Mouse (Mus musculus): ENCODE measurements around the gene Klf2. TPM values are rescaled to one million over a fixed set of nuclear protein-coding genes. Genes with fewer than 3 reads are reported as not detected.

Gene Klf2
- polyA plus RNA-seq, 1 experiment from 2014 or later, result 4.3 TPM

DNA sequence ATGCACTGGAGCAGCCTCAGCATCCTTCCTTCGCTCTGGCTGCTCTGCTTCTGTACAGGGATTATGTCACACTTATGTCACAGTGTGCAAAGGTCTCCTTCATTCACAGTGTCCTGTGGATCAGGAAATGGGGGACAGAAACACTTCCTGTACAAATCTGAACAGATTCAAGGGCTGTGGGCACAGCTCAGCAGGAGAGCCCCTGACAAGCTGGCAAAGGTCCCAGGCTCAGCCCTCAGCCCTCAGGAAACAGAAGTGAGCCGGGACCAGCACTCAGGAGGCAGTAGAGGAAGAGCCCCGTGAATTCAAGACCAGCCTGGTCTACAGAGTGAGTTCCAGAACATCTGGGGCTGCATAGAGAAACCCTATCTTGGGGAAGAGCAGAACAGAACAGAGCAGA is 37.2 kb upstream of the Klf2 start:
- Histone ChIP-seq H3K9ac (replicated peaks; ENCODE audit: low read depth, low read length) (no peak overlapping the region), H3K4me2 (ENCODE audit: low read depth, low read length) (no peak overlapping the region), H3K27ac (ENCODE audit: low read depth, low read length) (no peak overlapping the region), H3K9me3 (ENCODE audit: control insufficient read depth, low read length) (no peaks in the 10 kb centered on the region), H3K36me3 (ENCODE audit: control insufficient read depth, insufficient read depth, low read length) (no peaks in the 10 kb centered on the region), H3K4me1 (ENCODE audit: control insufficient read depth, insufficient read depth, low read length) (no peaks in the 10 kb centered on the region), H3K4me3 (ENCODE audit: low read depth, low read length) (no peak overlapping the region), H3K27me3 (ENCODE audit: control insufficient read depth, insufficient read depth, low read length) (no peaks in the 10 kb centered on the region)
- 41% methylated on average over 3 of the region's 3 CpGs for WGBS
- ATAC-seq (ENCODE audit: low read depth), result no peak

DNA sequence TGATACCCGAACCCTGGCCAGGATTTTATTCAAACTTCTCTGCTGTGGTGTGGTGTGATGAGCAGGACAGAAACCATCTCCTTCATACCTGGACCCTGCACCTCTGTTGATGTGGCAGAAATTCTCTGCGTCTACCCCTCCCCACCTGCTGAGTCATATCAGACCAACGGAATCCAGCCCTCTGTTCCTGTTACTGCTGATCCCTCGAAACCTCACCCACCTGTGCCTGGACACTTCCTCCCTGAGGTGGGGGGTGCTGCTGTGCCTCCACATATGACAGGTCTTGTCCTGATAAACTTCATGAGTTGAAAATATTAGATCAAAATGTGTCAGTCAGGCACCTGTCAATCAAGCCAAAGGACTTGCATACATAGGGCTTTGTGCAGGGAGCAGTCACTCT is 33.5 kb upstream of the Klf2 start:
- Histone ChIP-seq H3K4me2 (ENCODE audit: low read depth, low read length) (no peak overlapping the region), H3K4me1 (ENCODE audit: control insufficient read depth, insufficient read depth, low read length) (no peaks in the 10 kb centered on the region), H3K36me3 (ENCODE audit: control insufficient read depth, insufficient read depth, low read length) (no peaks in the 10 kb centered on the region), H3K27ac (ENCODE audit: low read depth, low read length) (no peak overlapping the region), H3K4me3 (ENCODE audit: low read depth, low read length) (no peak overlapping the region), H3K27me3 (ENCODE audit: control insufficient read depth, insufficient read depth, low read length) (no peaks in the 10 kb centered on the region), H3K9me3 (ENCODE audit: control insufficient read depth, low read length) (no peaks in the 10 kb centered on the region), H3K9ac (replicated peaks; ENCODE audit: low read depth, low read length) (no peak overlapping the region)
- no peak for ATAC-seq (ENCODE audit: low read depth)
- whole genome bisulfite sequencing, result 79% methylated on average over 4 of the region's 4 CpGs

DNA sequence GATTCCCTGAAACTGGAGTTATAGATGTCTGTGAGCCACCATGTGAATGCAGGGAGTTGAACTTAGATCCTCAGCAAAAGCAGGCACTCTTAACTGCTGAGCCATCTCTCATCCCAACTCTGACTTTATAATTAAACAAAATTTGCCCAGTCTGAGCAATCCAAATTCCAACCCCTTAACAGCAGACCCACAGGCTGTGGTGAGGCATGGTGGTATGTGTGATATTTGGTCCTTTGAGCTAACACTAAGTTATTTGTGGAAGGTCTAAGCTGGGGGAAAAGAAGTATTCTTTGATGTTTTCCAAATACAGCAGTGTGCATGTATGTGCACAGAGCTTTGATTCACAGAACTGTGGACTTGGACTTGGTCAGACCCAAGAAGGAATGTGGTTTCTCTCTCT is 29.8 kb upstream of the Klf2 start:
- Histone ChIP-seq H3K4me3 (ENCODE audit: low read depth, low read length) (no peak overlapping the region), H3K27ac (ENCODE audit: low read depth, low read length) (no peak overlapping the region), H3K4me2 (ENCODE audit: low read depth, low read length) (no peak overlapping the region), H3K9ac (replicated peaks; ENCODE audit: low read depth, low read length) (no peak overlapping the region), H3K36me3 (ENCODE audit: control insufficient read depth, insufficient read depth, low read length) (no peaks in the 10 kb centered on the region), H3K27me3 (ENCODE audit: control insufficient read depth, insufficient read depth, low read length) (no peaks in the 10 kb centered on the region), H3K4me1 (ENCODE audit: control insufficient read depth, insufficient read depth, low read length) (no peaks in the 10 kb centered on the region), H3K9me3 (ENCODE audit: control insufficient read depth, low read length) (no peaks in the 10 kb centered on the region)
- no peak for ATAC-seq (ENCODE audit: low read depth)

GRCm38 (mm10) chr8:72291104-72291503 is 27.7 kb upstream of the Klf2 start:
- WGBS, result 88% methylated on average over 2 of the region's 2 CpGs
- H3K9me3 ChIP-seq (ENCODE audit: control insufficient read depth, low read length), result no peaks in the 10 kb centered on the region
- no peak for ATAC-seq (ENCODE audit: low read depth)

GRCm38 (mm10) chr8:72293309-72293708 is 25.5 kb upstream of the Klf2 start:
- H3K36me3 ChIP-seq (ENCODE audit: control insufficient read depth, insufficient read depth, low read length), result no peaks in the 10 kb centered on the region
- no peak overlapping the region for H3K4me2 ChIP-seq (ENCODE audit: low read depth, low read length)
- H3K27ac ChIP-seq (ENCODE audit: low read depth, low read length), result no peak overlapping the region
- H3K9me3 ChIP-seq (ENCODE audit: control insufficient read depth, low read length), result no peaks in the 10 kb centered on the region
- H3K4me3 ChIP-seq (ENCODE audit: low read depth, low read length), result no peak overlapping the region
- no peaks in the 10 kb centered on the region for H3K27me3 ChIP-seq (ENCODE audit: control insufficient read depth, insufficient read depth, low read length)
- ATAC-seq (ENCODE audit: low read depth), result no peak
- no peak overlapping the region for H3K9ac ChIP-seq (replicated peaks; ENCODE audit: low read depth, low read length)
- no peaks in the 10 kb centered on the region for H3K4me1 ChIP-seq (ENCODE audit: control insufficient read depth, insufficient read depth, low read length)

More at GRCm38 (mm10) chr8:72291104-72291503, 27.7 kb upstream of the Klf2 start:
- Histone ChIP-seq H3K9ac (replicated peaks; ENCODE audit: low read depth, low read length) (no peak overlapping the region), H3K27ac (ENCODE audit: low read depth, low read length) (no peak overlapping the region), H3K36me3 (ENCODE audit: control insufficient read depth, insufficient read depth, low read length) (no peaks in the 10 kb centered on the region), H3K4me3 (ENCODE audit: low read depth, low read length) (no peak overlapping the region), H3K4me1 (ENCODE audit: control insufficient read depth, insufficient read depth, low read length) (no peaks in the 10 kb centered on the region), H3K4me2 (ENCODE audit: low read depth, low read length) (no peak overlapping the region), H3K27me3 (ENCODE audit: control insufficient read depth, insufficient read depth, low read length) (no peaks in the 10 kb centered on the region)

DNA sequence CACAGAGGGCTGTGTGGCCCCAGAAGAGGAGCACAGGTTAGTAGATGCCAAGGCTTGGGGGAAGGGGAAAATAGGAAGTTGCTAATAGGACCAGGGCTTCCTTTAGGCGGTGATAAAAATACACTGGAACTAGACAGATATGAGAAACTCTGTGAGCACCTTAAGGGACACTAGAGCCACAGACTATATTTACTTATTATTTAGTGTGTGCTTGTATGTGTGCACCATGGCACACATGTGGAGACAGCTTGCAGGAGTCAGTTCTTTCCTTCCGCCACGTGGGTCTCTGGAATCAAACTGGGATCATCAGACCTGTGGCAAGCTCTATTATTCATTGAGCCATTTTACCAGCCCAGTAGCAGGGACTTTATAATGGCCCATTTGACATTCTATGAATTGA is 23.7 kb upstream of the Klf2 start:
- H3K4me2 ChIP-seq (ENCODE audit: low read depth, low read length), result no peak overlapping the region
- no peaks in the 10 kb centered on the region for H3K36me3 ChIP-seq (ENCODE audit: control insufficient read depth, insufficient read depth, low read length)
- no peak overlapping the region for H3K4me3 ChIP-seq (ENCODE audit: low read depth, low read length)
- 80% methylated on average over 3 of the region's 3 CpGs for WGBS
- ATAC-seq (ENCODE audit: low read depth), result no peak
- no peak overlapping the region for H3K9ac ChIP-seq (replicated peaks; ENCODE audit: low read depth, low read length)
- H3K27ac ChIP-seq (ENCODE audit: low read depth, low read length), result no peak overlapping the region
- no peaks in the 10 kb centered on the region for H3K27me3 ChIP-seq (ENCODE audit: control insufficient read depth, insufficient read depth, low read length)
- H3K9me3 ChIP-seq (ENCODE audit: control insufficient read depth, low read length), result no peaks in the 10 kb centered on the region
- H3K4me1 ChIP-seq (ENCODE audit: control insufficient read depth, insufficient read depth, low read length), result no peaks in the 10 kb centered on the region

DNA sequence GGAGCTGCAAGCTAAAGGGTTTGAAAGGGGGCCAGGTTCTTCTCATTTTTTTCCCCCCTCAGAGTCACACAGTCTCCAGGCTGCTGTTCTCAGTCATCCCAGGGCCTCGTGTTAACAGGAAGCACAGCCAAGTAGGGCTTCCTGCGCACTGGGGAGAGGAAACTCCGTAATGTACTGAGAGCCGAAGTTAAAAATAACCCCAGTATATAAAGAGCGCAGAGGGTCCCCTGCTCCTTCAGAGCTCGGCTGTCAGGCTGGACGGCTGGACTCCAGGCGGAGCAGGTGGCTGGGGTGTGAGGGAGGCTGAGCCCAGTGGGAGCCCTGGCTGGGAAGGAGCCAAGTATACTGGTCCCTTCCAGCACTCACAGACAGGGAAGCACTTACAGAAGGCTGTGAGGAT is 23.2 kb upstream of the Klf2 start:
- ATAC-seq (ENCODE audit: low read depth), result peak; percentile 58; the same call in 1 of the 2 replicates
- Histone ChIP-seq H3K36me3 (ENCODE audit: control insufficient read depth, insufficient read depth, low read length) (no peaks in the 10 kb centered on the region), H3K9me3 (ENCODE audit: control insufficient read depth, low read length) (no peaks in the 10 kb centered on the region), H3K4me2 (ENCODE audit: low read depth, low read length) (no peak overlapping the region), H3K9ac (replicated peaks; ENCODE audit: low read depth, low read length) (no peak overlapping the region), H3K27me3 (ENCODE audit: control insufficient read depth, insufficient read depth, low read length) (no peaks in the 10 kb centered on the region), H3K4me3 (ENCODE audit: low read depth, low read length) (no peak overlapping the region), H3K4me1 (ENCODE audit: control insufficient read depth, insufficient read depth, low read length) (no peaks in the 10 kb centered on the region), H3K27ac (ENCODE audit: low read depth, low read length) (no peak overlapping the region)
- 55% methylated on average over 8 of the region's 8 CpGs for WGBS

DNA sequence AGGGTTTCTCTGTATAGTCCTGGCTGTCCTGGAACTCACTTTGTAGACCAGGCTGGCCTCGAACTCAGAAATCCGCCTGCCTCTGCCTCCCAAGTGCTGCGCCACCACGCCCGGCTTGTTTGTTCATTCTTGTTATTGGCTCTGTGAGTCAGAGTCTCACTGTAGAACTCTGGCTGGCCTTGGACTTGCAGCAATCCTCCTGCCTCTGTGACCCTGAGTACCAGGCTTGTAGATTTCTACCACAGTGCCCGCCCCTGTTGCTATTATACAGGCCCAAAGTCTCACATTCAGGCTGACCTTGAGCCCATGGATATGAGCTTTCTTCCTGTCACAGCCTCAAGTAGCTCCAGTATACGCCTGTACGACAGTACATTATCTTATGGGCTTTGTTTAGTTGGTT is 22.3 kb upstream of the Klf2 start:
- ATAC-seq (ENCODE audit: low read depth), result no peak
- 90% methylated on average over 8 of the region's 8 CpGs for WGBS
- H3K4me2 ChIP-seq (ENCODE audit: low read depth, low read length), result no peak overlapping the region
- no peak overlapping the region for H3K27ac ChIP-seq (ENCODE audit: low read depth, low read length)
- no peak overlapping the region for H3K9ac ChIP-seq (replicated peaks; ENCODE audit: low read depth, low read length)
- H3K27me3 ChIP-seq (ENCODE audit: control insufficient read depth, insufficient read depth, low read length), result no peaks in the 10 kb centered on the region
- no peaks in the 10 kb centered on the region for H3K9me3 ChIP-seq (ENCODE audit: control insufficient read depth, low read length)
- H3K4me1 ChIP-seq (ENCODE audit: control insufficient read depth, insufficient read depth, low read length), result no peaks in the 10 kb centered on the region
- no peak overlapping the region for H3K4me3 ChIP-seq (ENCODE audit: low read depth, low read length)
- H3K36me3 ChIP-seq (ENCODE audit: control insufficient read depth, insufficient read depth, low read length), result no peaks in the 10 kb centered on the region

- ATAC-seq (ENCODE audit: low read depth), result no peak
- Histone ChIP-seq H3K4me2 (ENCODE audit: low read depth, low read length) (no peak overlapping the region), H3K4me1 (ENCODE audit: control insufficient read depth, insufficient read depth, low read length) (no peaks in the 10 kb centered on the region), H3K9ac (replicated peaks; ENCODE audit: low read depth, low read length) (no peak overlapping the region), H3K9me3 (ENCODE audit: control insufficient read depth, low read length) (no peaks in the 10 kb centered on the region), H3K4me3 (ENCODE audit: low read depth, low read length) (no peak overlapping the region), H3K27me3 (ENCODE audit: control insufficient read depth, insufficient read depth, low read length) (no peaks in the 10 kb centered on the region), H3K36me3 (ENCODE audit: control insufficient read depth, insufficient read depth, low read length) (no peaks in the 10 kb centered on the region), H3K27ac (ENCODE audit: low read depth, low read length) (no peak overlapping the region)
- 88% methylated on average over 1 of the region's 1 CpGs for WGBS
These were observed 19.9 kb upstream of the Klf2 start for GRCm38 (mm10) chr8:72298928-72299327.
